Mouse (Mus musculus) thymus, postnatal 25 days (tissue): ENCODE measurements around the gene Mei4.

Source experiments
- DNase-seq: peaks from one replicate; pipeline ENCODE4 v3.0.0; 2022

The Mei4 gene

DNA sequence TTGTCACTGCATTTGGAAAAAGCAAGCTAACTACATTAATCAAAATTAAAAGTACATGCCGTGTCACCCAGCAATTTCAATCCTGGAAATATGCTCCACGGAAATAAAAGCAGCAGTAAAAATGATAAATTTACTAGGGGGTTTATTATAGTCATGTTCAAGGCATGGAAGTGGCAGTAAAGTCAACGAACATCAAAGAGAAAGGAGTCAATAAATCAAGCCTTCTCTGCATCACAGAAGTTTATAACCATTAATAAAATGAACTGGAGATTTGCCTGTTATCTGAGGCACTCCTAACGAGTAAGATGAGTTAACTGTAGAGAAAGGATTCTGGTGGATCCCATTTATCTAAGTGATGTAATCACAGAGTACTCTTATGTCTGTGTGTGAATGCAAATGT, 298.9 kb downstream of the Mei4 start:
- DNase-seq: no peak

DNA sequence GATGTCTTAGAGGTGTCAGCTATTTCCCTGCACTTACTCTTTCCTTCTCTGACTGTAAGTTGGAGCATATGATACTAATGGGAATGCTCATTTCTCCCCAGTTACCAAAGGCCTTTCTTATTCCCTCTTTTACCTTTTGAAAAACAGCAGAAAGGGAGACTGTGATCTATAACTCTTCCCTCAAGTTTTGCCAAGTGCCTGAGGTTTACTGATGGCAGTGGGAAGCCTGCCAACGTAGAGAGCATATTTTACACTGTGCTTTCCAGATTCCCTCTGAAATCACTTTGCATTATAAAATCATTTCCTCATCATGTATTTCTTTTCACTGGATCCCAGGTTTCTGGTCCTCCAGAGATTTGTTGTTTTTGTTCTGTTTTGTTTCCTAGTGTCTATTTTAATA, 354.5 kb downstream of the Mei4 start:
- DNase-seq: no peak

DNA sequence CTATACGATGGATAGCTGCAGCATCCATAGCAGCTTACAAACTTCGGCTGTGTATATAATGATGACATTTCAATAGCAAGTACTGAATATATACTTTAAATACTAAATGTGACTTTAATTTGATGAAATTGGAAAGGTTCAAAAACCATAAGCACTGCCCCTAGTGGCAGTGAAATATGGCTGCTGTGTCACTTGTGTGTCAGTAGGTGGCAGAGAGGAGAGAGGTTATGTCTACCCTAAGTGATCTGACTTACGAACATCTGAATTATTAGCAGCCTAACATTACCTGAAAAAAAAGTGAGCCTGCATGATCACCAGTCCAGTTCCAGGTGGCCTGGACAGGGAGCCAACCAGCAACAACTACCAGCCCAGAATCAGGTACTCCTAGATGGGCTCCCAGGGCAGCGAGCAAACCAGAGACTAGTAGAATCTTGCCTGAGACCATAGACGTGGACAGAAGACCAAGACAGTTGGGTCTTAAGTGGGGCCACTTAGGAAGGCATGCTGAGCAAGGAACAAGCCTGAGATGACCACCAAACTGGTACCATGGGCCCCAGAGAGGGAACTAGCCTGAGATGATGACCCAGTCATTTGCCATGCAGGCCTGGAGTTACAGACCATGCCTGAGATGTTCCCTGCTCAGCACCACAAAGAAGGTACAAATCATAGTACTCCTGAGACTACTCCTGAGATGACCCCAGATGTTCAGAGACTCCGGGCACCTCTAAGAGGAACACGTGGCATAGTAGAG, 384.4 kb downstream of the Mei4 start:
- DNase-seq: no peak
